Mouse (Mus musculus) layer of hippocampus, postnatal 25 days (tissue): ENCODE measurements around the gene 2610528A11Rik. TPM values are rescaled to one million over a fixed set of nuclear protein-coding genes. Genes with fewer than 3 reads are reported as not detected.

Experiments used
- DNase-seq, 2 experiments: peaks; one replicate each; pipeline ENCODE4 v3.0.0; 2022; ENCODE audit warnings: mixed read lengths in 2 of 2, low spot score in 1 of 2; ENCODE audit errors: extremely low spot score in 1 of 2
- total RNA-seq, 2 experiments: library from RNA; stranded (reverse); gene quantifications; 2 replicates each; pipeline ENCODE4 v1.2.3; 2021

2610528A11Rik gene
- total RNA-seq, 2 experiments from 2014 or later = 0.81 TPM; not detected in 1

- DNase-seq = no peak
Observed at GRCm38 (mm10) chr14:37095556-37095955, 18.3 kb downstream of the 2610528A11Rik start.

GRCm38 (mm10) chr14:37094436-37094835 lies 19.4 kb downstream of the 2610528A11Rik start:
- no peak for DNase-seq

GRCm38 (mm10) chr14:37083755-37084154 lies 30.1 kb downstream of the 2610528A11Rik start:
- DNase-seq = no peak

GRCm38 (mm10) chr14:37080724-37081123 lies 33.1 kb downstream of the 2610528A11Rik start:
- no peak for DNase-seq

- DNase-seq = peak in 1 of 2 experiments; percentile 53
Observed at GRCm38 (mm10) chr14:37068516-37068915, 45.3 kb downstream of the 2610528A11Rik start.

- no peak for DNase-seq
Observed at GRCm38 (mm10) chr14:37067629-37068028, 46.2 kb downstream of the 2610528A11Rik start, which contains the start of gene Lrit2. Gene Lrit2 (plus strand): TSS chr14:37067929.

GRCm38 (mm10) chr14:37066636-37067035 lies 47.2 kb downstream of the 2610528A11Rik start:
- no peak for DNase-seq

GRCm38 (mm10) chr14:37064849-37065248 lies 49.0 kb downstream of the 2610528A11Rik start:
- DNase-seq = no peak

Other genes with a start within 250 kb of the 2610528A11Rik start
- 10 to 100 TPM; 78.8 to 84.9 TPM for gene Ccser2, start 145.2 kb downstream of the 2610528A11Rik start, total RNA-seq
- not detected for gene Rgr, start 65.1 kb downstream of the 2610528A11Rik start, total RNA-seq
- not detected for gene Lrit1, start 59.2 kb downstream of the 2610528A11Rik start, total RNA-seq
- gene Lrit2, start 46.1 kb downstream of the 2610528A11Rik start, total RNA-seq = not detected
- gene Cdhr1, start 15.7 kb downstream of the 2610528A11Rik start, total RNA-seq = 1 to 10 TPM; 9.1 to 10.0 TPM
- 100 to 1,000 TPM; 394 to 397 TPM for gene Ghitm, start 21.2 kb upstream of the 2610528A11Rik start, total RNA-seq